9 mouse cellular contexts compared by ENCODE assay signal in genomic region chr2:168553541-168553961, GRCm38 (mm10). TPM values are rescaled to one million over a fixed set of nuclear protein-coding genes. Genes with fewer than 3 reads are reported as not detected.
DNase-seq lines count a peak whose midpoint lies in the region; ATAC-seq and TF ChIP-seq lines count a peak whose summit lies in the region.
"Had no signal": no experiment of that assay in that cellular context is flagged by ENCODE, and none has a peak within 500 bp of the region (broad histone marks: within the 10 kb centered on the region; RNA-seq: fewer than 3 reads in every experiment).

No protein-coding gene starts in this region.

- no peaks in the 10 kb centered on the region for H3K79me2 ChIP-seq in heart, adult 2 months (replicated peaks; ENCODE audit: control insufficient read depth, insufficient read depth, low read length)

- H3K9me3 ChIP-seq in midbrain, embryonic 14.5 days (ENCODE audit: control insufficient read depth, low read length), result no peaks in the 10 kb centered on the region

- peak in 1 of 2 experiments; percentile 28 for DNase-seq in heart, adult 2 months
- DNase-seq in heart, postnatal 14 days, result no peak
- peak; percentile 59 for DNase-seq in embryo, embryonic 11 days
- DNase-seq in kidney, postnatal 4 days, result peak; percentile 52 to 60
- peak; percentile 46 for DNase-seq in midbrain, embryonic 14.5 days
- no peak for DNase-seq in layer of hippocampus, adult 2 months (ENCODE audit: low spot score in 2 of 2)
- no peak for DNase-seq in spleen, postnatal 4 days (ENCODE audit: low spot score in 2 of 2)
- DNase-seq in left cerebral cortex, adult 18-20 months (ENCODE audit: low spot score in 2 of 2), result no peak

- H3K9ac ChIP-seq in heart, adult 2 months (ENCODE audit: low read depth, low read length), result peak overlapping the region; percentile 7; the same call in 1 of the 2 replicates
- no peak overlapping the region for H3K9ac ChIP-seq in midbrain, embryonic 14.5 days (replicated peaks; ENCODE audit: low read length)

- peaks cover 20% of the 10 kb centered on the region for H3K4me1 ChIP-seq in heart, adult 2 months (ENCODE audit: control insufficient read depth, insufficient read depth, low read length)
- peaks cover 4% of the 10 kb centered on the region for H3K4me1 ChIP-seq in midbrain, embryonic 14.5 days (ENCODE audit: control insufficient read depth, insufficient read depth, low read length)

- intact Hi-C loops in heart, adult 2 months (cut with DNase I), result no loop called here
- intact Hi-C loops in heart, postnatal 14 days (cut with DNase I), result no loop called here

- no peak for ATAC-seq in midbrain, embryonic 14.5 days (ENCODE audit: low FRiP score, low TSS enrichment)

- no peak overlapping the region for H3K4me3 ChIP-seq in heart, adult 2 months
- no peak overlapping the region for H3K4me3 ChIP-seq in midbrain, embryonic 14.5 days (replicated peaks; ENCODE audit: low read depth, low read length)
- H3K4me3 ChIP-seq in layer of hippocampus, adult 2 months, result no peak overlapping the region
- H3K4me3 ChIP-seq: erythroblast, embryonic 14.5 days had no signal

- no peak overlapping the region for H3K4me2 ChIP-seq in midbrain, embryonic 14.5 days (ENCODE audit: low read length)

- H3K36me3 ChIP-seq in heart, adult 2 months (ENCODE audit: control insufficient read depth, insufficient read depth, low read length), result no peaks in the 10 kb centered on the region
- no peaks in the 10 kb centered on the region for H3K36me3 ChIP-seq in midbrain, embryonic 14.5 days (ENCODE audit: control insufficient read depth, insufficient read depth, low read length)

- no peak overlapping the region for H3K27ac ChIP-seq in heart, adult 2 months
- no peak overlapping the region; the same call in 1 of the 2 replicates for H3K27ac ChIP-seq in midbrain, embryonic 14.5 days (replicated peaks; ENCODE audit: low read depth, low read length)
- no peak overlapping the region for H3K27ac ChIP-seq in layer of hippocampus, adult 2 months

- TF ChIP-seq POLR2A in heart, adult 2 months (IDR thresholded peaks at IDR 0.05; ENCODE audit: insufficient read depth, low read depth, low read length), result no peak

- TF ChIP-seq CTCF in heart, adult 2 months (IDR thresholded peaks at IDR 0.05), result no peak
- no peak for TF ChIP-seq CTCF in layer of hippocampus, adult 2 months (conservative IDR thresholded peaks at IDR 0.05)

- TF ChIP-seq EP300 in heart, adult 2 months (IDR thresholded peaks at IDR 0.05; ENCODE audit: insufficient read depth, low read depth, low read length), result no peak

- no peaks in the 10 kb centered on the region for H3K27me3 ChIP-seq in heart, adult 2 months (ENCODE audit: control insufficient read depth, insufficient read depth, low read length)
- H3K27me3 ChIP-seq in midbrain, embryonic 14.5 days (ENCODE audit: control insufficient read depth, insufficient read depth, low read length), result no peaks in the 10 kb centered on the region

- WGBS in heart, adult 2 months, result 25% methylated on average over 18 of the region's 18 CpGs
- WGBS in midbrain, embryonic 14.5 days, result 58% methylated on average over 18 of the region's 18 CpGs

RNA-seq across cellular contexts. Expression of gene Nfatc2, which starts 47.9 kb away (rescaled TPM):
- total RNA-seq in heart, adult 2 months (2021), result 10 to 100 TPM; 11.2 to 18.3 TPM
- 10.2 and 12.8 TPM in 2 replicates for polyA plus RNA-seq in heart, adult 2 months (2012; rRNA removed)
- 10 to 100 TPM; 15.9 to 17.8 TPM for total RNA-seq in heart, postnatal 14 days (2021)
- polyA plus RNA-seq in midbrain, embryonic 14.5 days (2014; fragmentation: Nextera tagmentation; extraction: Ambion mirVana), result 2.5 and 2.6 TPM in 2 replicates
- total RNA-seq in layer of hippocampus, adult 2 months (2021), result 10 to 100 TPM; 19.7 to 20.1 TPM
- total RNA-seq in left cerebral cortex, adult 18-20 months (2021), result 10 to 100 TPM in 1 of 2 experiments, 1 to 10 TPM in 1; 9.3 to 11.7 TPM
- polyA plus RNA-seq: erythroblast, embryonic 14.5 days had no signal

Comparison
In these comparisons a context has a peak if more than half of its experiments do, and no peak if none do; other contexts are left out.
1. DNase-seq: peak in embryo, embryonic 11 days (single experiment), kidney, postnatal 4 days (2 of 2) and midbrain, embryonic 14.5 days (single experiment); none in heart, postnatal 14 days (0 of 2), layer of hippocampus, adult 2 months (0 of 2), spleen, postnatal 4 days (0 of 2) and left cerebral cortex, adult 18-20 months (0 of 2).